Mouse (Mus musculus) C2C12 (cell line): ENCODE results near the gene Gtf2ird1.
"Not testable (repeated sequence)": the region's sequence is repeated elsewhere in the genome, so short reads cannot be mapped to it uniquely, and the experiment has no call there.

Experiments used
- CEBPB ChIP-seq: IDR thresholded peaks from one replicate; pipeline ENCODE4 v1.6.1; 2011; ENCODE audit warnings: low read depth, mild to moderate bottlenecking, control low read depth, moderate library complexity
- CTCF ChIP-seq: IDR thresholded peaks from one replicate; pipeline ENCODE4 v1.5.1; 2011; ENCODE audit not compliant: control insufficient read depth, insufficient read depth, insufficient read length
- FOSL1 ChIP-seq: IDR thresholded peaks from one replicate; pipeline ENCODE4 v1.8.0; 2011; ENCODE audit warnings: mild to moderate bottlenecking, low read length; ENCODE audit not compliant: poor library complexity, insufficient read depth, severe bottlenecking
- MAX ChIP-seq: IDR thresholded peaks from one replicate; pipeline ENCODE4 v1.6.1; 2011; ENCODE audit warnings: mild to moderate bottlenecking, control low read depth
- MYOD1 ChIP-seq: IDR thresholded peaks from one replicate; pipeline ENCODE4 v1.6.1; 2011; ENCODE audit warnings: low read depth; ENCODE audit not compliant: control insufficient read depth, insufficient read length
- USF1 ChIP-seq: IDR thresholded peaks from one replicate; pipeline ENCODE4 v1.6.1; 2011; ENCODE audit warnings: low read depth, mild to moderate bottlenecking, control low read depth, moderate library complexity

- TF ChIP-seq FOSL1, CTCF, CEBPB, MYOD1, USF1, MAX: not testable (repeated sequence)
Measured at GRCm38 (mm10) chr5:134475686-134476085, 19.2 kb upstream of the Gtf2ird1 start.
